Mouse (Mus musculus) CD4-positive naive resting alpha-beta T cell, adult 76 days (primary cell): ENCODE measurements around the gene Ifi35. TPM values are rescaled to one million over a fixed set of nuclear protein-coding genes. Genes with fewer than 3 reads are reported as not detected.

Source experiments
- total RNA-seq: library from RNA; stranded (reverse); gene quantifications from one replicate; pipeline ENCODE4 v1.2.4, GENCODE M21; 2023

The Ifi35 gene
- 55.9 TPM for total RNA-seq

GRCm38 (mm10) chr11:101448274-101448746, at the start of gene Ifi35:
Gene Ifi35, plus strand, starts transcription at chr11:101448407.

GRCm38 (mm10) chr11:101417101-101417855, 30.9 kb upstream of the Ifi35 start, which contains the start of gene Aarsd1:
Gene Aarsd1, minus strand, starts transcription at chr11:101417615.

GRCm38 (mm10) chr11:101424105-101424851, 23.9 kb upstream of the Ifi35 start, which contains the start of gene Gm27029:
Gene Gm27029, minus strand, starts transcription at chr11:101424796.

GRCm38 (mm10) chr11:101424925-101425813, 23.0 kb upstream of the Ifi35 start, which contains the start of the genes Rundc1 and Ptges3l:
Gene Rundc1, plus strand, starts transcription at chr11:101425085.
Gene Ptges3l, minus strand, starts transcription at chr11:101425333.

GRCm38 (mm10) chr11:101442127-101442693, 6.0 kb upstream of the Ifi35 start, which contains the start of gene Rpl27:
Gene Rpl27, plus strand, starts transcription at chr11:101442298.

GRCm38 (mm10) chr11:101464211-101465100, 16.2 kb downstream of the Ifi35 start, which contains the start of gene Rnd2:
Gene Rnd2, plus strand, starts transcription at chr11:101464999.

GRCm38 (mm10) chr11:101465869-101466551, 17.8 kb downstream of the Ifi35 start, which contains the start of gene Vat1:
Gene Vat1, minus strand, starts transcription at chr11:101466230.

Other genes with a start within 250 kb of the Ifi35 start
- gene Ezh1, start 221.9 kb upstream of the Ifi35 start, total RNA-seq: 72.5 TPM
- not detected for gene Ramp2, start 202.4 kb upstream of the Ifi35 start, total RNA-seq
- gene Vps25, start 194.7 kb upstream of the Ifi35 start, total RNA-seq: 73.4 TPM
- gene Wnk4, start 187.8 kb upstream of the Ifi35 start, total RNA-seq: 1.8 TPM
- not detected for gene Cntd1, start 169.4 kb upstream of the Ifi35 start, total RNA-seq
- gene Coa3, start 169.3 kb upstream of the Ifi35 start, total RNA-seq: 21.3 TPM
- 178 TPM for gene Becn1, start 146.1 kb upstream of the Ifi35 start, total RNA-seq
- gene Psme3, start 132.2 kb upstream of the Ifi35 start, total RNA-seq: 124 TPM
- gene Aoc2, start 123.3 kb upstream of the Ifi35 start, total RNA-seq: 17.0 TPM
- gene Aoc3, start 117.8 kb upstream of the Ifi35 start, total RNA-seq: 1.00 TPM
- gene G6pc, start 80.8 kb upstream of the Ifi35 start, total RNA-seq: not detected
- gene Aarsd1, start 30.8 kb upstream of the Ifi35 start, total RNA-seq: 22.1 TPM
- 2.1 TPM for gene Gm27029, start 23.6 kb upstream of the Ifi35 start, total RNA-seq
- gene Rundc1, start 23.3 kb upstream of the Ifi35 start, total RNA-seq: 23.7 TPM
- 6.8 TPM for gene Ptges3l, start 23.1 kb upstream of the Ifi35 start, total RNA-seq
- 104 TPM for gene Rpl27, start 6.1 kb upstream of the Ifi35 start, total RNA-seq
- 0.56 TPM for gene Rnd2, start 16.6 kb downstream of the Ifi35 start, total RNA-seq
- gene Vat1, start 17.8 kb downstream of the Ifi35 start, total RNA-seq: 5.3 TPM
- gene Brca1, start 103.5 kb downstream of the Ifi35 start, total RNA-seq: 3.3 TPM
- 171 TPM for gene Nbr1, start 103.7 kb downstream of the Ifi35 start, total RNA-seq
- gene Tmem106a, start 133.8 kb downstream of the Ifi35 start, total RNA-seq: 4.0 TPM
- gene Gm11634, start 150.8 kb downstream of the Ifi35 start, total RNA-seq: not detected
- gene Rdm1, start 178.8 kb downstream of the Ifi35 start, total RNA-seq: 26.4 TPM
- 4.3 TPM for gene Arl4d, start 217.1 kb downstream of the Ifi35 start, total RNA-seq